Mouse (Mus musculus) intestine, postnatal 0 days (tissue): Measurements from ENCODE around the gene Hipk1. TPM values are rescaled to one million over a fixed set of nuclear protein-coding genes. Genes with fewer than 3 reads are reported as not detected.
"Not testable (repeated sequence)": the region's sequence is repeated elsewhere in the genome, so short reads cannot be mapped to it uniquely, and the experiment has no call there.

ENCODE experiments used
- ATAC-seq: fragments of 200-750 bp; cut with Nextera tagmentation; 2 replicates; pipeline ENCODE4 v1.8.0; 2017; ENCODE audit warnings: mild to moderate bottlenecking, moderate TSS enrichment, moderate library complexity
- H3K27ac ChIP-seq: fragments of 300-500 bp; sonication (generic); 2 replicates; pipeline ENCODE4 v1.5.1; 2014; ENCODE audit warnings: mild to moderate bottlenecking, low read depth, low read length, moderate library complexity
- H3K27me3 ChIP-seq: fragments of 300-500 bp; sonication (generic); replicated peaks from 2 replicates; pipeline ENCODE4 v1.6.1; 2014; ENCODE audit warnings: low read length, mixed read lengths; ENCODE audit not compliant: control insufficient read depth, insufficient read depth
- H3K36me3 ChIP-seq: fragments of 300-500 bp; sonication (generic); 2 replicates; pipeline ENCODE4 v1.6.1; 2014; ENCODE audit warnings: mild to moderate bottlenecking, moderate library complexity; ENCODE audit not compliant: control insufficient read depth, insufficient read depth
- H3K4me1 ChIP-seq: fragments of 300-500 bp; sonication (generic); replicated peaks from 2 replicates; pipeline ENCODE4 v1.6.1; 2014; ENCODE audit warnings: antibody characterized with exemption, low read length, mixed read lengths; ENCODE audit not compliant: control insufficient read depth, insufficient read depth
- H3K4me2 ChIP-seq: fragments of 300-500 bp; sonication (generic); replicated peaks from 2 replicates; pipeline ENCODE4 v1.6.1; 2014; ENCODE audit warnings: low read depth, mild to moderate bottlenecking, moderate library complexity
- H3K4me3 ChIP-seq: fragments of 300-500 bp; sonication (generic); 2 replicates; pipeline ENCODE4 v1.5.1; 2014; ENCODE audit warnings: low read depth, low read length
- H3K9ac ChIP-seq: fragments of 300-500 bp; sonication (generic); 2 replicates; pipeline ENCODE4 v1.6.1; 2014; ENCODE audit warnings: mild to moderate bottlenecking, low read depth, low read length
- H3K9me3 ChIP-seq: fragments of 300-500 bp; sonication (generic); 2 replicates; pipeline ENCODE4 v1.6.1; 2016; ENCODE audit warnings: mixed run types; ENCODE audit not compliant: control insufficient read depth
- CTCF ChIP-seq: sonication (generic); IDR thresholded peaks from 2 replicates; pipeline ENCODE4 v1.5.1; 2016; ENCODE audit warnings: low read depth, mild to moderate bottlenecking, control low read depth, antibody characterized with exemption, moderate library complexity
- WGBS: fragments of 180-500 bp; shearing (Covaris S2); extraction: QIAGEN DNeasy Blood & Tissue Kit; methylation state at CpG from one replicate; pipeline ENCODE4 v1.1.7; 2014; 5-methylcytosine and 5-hydroxymethylcytosine counted together
- polyA plus RNA-seq: library from polyadenylated mRNA; unstranded; fragments of >200 nt; fragmentation: Nextera tagmentation; extraction: Ambion mirVana; gene quantifications from 2 replicates; pipeline ENCODE4 v1.2.1, GENCODE M21; 2015

Hipk1 gene
- polyA plus RNA-seq, 1 experiment from 2014 or later: 6.6 TPM

- no peak overlapping the region for H3K9ac ChIP-seq
- H3K4me3 ChIP-seq: no peak overlapping the region
- TF ChIP-seq CTCF: no peak
- no peaks in the 10 kb centered on the region for H3K9me3 ChIP-seq
- peak; percentile 96 for ATAC-seq
- no peak overlapping the region for H3K4me2 ChIP-seq
- H3K4me1 ChIP-seq: 0 out of 2 replicates have a peak, but pooled peaks cover 2% of the 10 kb centered on the region
- peak overlapping the region; percentile 75 for H3K27ac ChIP-seq
- 31% methylated on average over 10 of the region's 10 CpGs for WGBS
- no peaks in the 10 kb centered on the region for H3K27me3 ChIP-seq
- peaks cover 18% of the 10 kb centered on the region for H3K36me3 ChIP-seq
These were observed 10.5 kb upstream of the Hipk1 start for GRCm38 (mm10) chr3:103801631-103802531.

GRCm38 (mm10) chr3:103799507-103799906 lies 8.1 kb upstream of the Hipk1 start:
- H3K9me3 ChIP-seq: no peaks in the 10 kb centered on the region
- no peak overlapping the region for H3K4me3 ChIP-seq
- H3K4me1 ChIP-seq: 0 out of 2 replicates have a peak, but pooled peaks cover 2% of the 10 kb centered on the region
- H3K36me3 ChIP-seq: peaks cover 14% of the 10 kb centered on the region
- H3K4me2 ChIP-seq: no peak overlapping the region
- H3K9ac ChIP-seq: no peak overlapping the region
- TF ChIP-seq CTCF: no peak
- no peak for ATAC-seq
- WGBS: 63% methylated on average over 2 of the region's 2 CpGs
- no peak overlapping the region for H3K27ac ChIP-seq
- H3K27me3 ChIP-seq: no peaks in the 10 kb centered on the region

GRCm38 (mm10) chr3:103796389-103796788 lies 5.0 kb upstream of the Hipk1 start:
- H3K4me2 ChIP-seq: no peak overlapping the region
- no peak overlapping the region for H3K27ac ChIP-seq
- H3K4me3 ChIP-seq: no peak overlapping the region
- H3K9ac ChIP-seq: no peak overlapping the region
- no peaks in the 10 kb centered on the region for H3K9me3 ChIP-seq
- H3K4me1 ChIP-seq: peaks cover 4% of the 10 kb centered on the region; the same call in 1 of the 2 replicates
- no peak for ATAC-seq
- H3K27me3 ChIP-seq: no peaks in the 10 kb centered on the region
- TF ChIP-seq CTCF: no peak
- 51% methylated on average over 2 of the region's 2 CpGs for WGBS
- H3K36me3 ChIP-seq: no peaks in the 10 kb centered on the region

- H3K27me3 ChIP-seq: no peaks in the 10 kb centered on the region
- no peak overlapping the region for H3K4me3 ChIP-seq
- no peak overlapping the region for H3K27ac ChIP-seq
- peaks cover 4% of the 10 kb centered on the region for H3K4me1 ChIP-seq
- WGBS: 73% methylated on average over 1 of the region's 1 CpGs
- H3K36me3 ChIP-seq: no peaks in the 10 kb centered on the region
- no peak overlapping the region for H3K9ac ChIP-seq
- no peak for TF ChIP-seq CTCF
- H3K9me3 ChIP-seq: no peaks in the 10 kb centered on the region
- H3K4me2 ChIP-seq: no peak overlapping the region
- no peak for ATAC-seq
These were observed 1.2 kb upstream of the Hipk1 start for GRCm38 (mm10) chr3:103792566-103792965.

GRCm38 (mm10) chr3:103792111-103792406 lies 696 bp upstream of the Hipk1 start:
- 84% methylated on average over 5 of the region's 5 CpGs for WGBS
- not testable (repeated sequence) for H3K27me3 ChIP-seq, H3K9ac ChIP-seq, H3K4me1 ChIP-seq, H3K4me3 ChIP-seq, H3K9me3 ChIP-seq, H3K36me3 ChIP-seq, ATAC-seq
- H3K4me2 ChIP-seq: peak overlapping the region; percentile 76; the same call in 1 of the 2 replicates
- 0 out of 2 replicates have a peak overlapping the region, but pooled peaks have one; percentile 8 for H3K27ac ChIP-seq

GRCm38 (mm10) chr3:103790346-103791145 lies 817 bp downstream of the Hipk1 start:
- Histone ChIP-seq H3K4me1 (peaks cover 4% of the 10 kb centered on the region), H3K27ac (peak overlapping the region; percentile 86), H3K9ac (peak overlapping the region; percentile 87), H3K4me2 (peak overlapping the region; percentile 76), H3K4me3 (peak overlapping the region; percentile 82), H3K36me3 (no peaks in the 10 kb centered on the region), H3K27me3 (no peaks in the 10 kb centered on the region), H3K9me3 (no peaks in the 10 kb centered on the region)
- peak; percentile 66 for ATAC-seq
- WGBS: under 1% methylated on average over 40 of the region's 61 CpGs
- TF ChIP-seq CTCF: 0 out of 2 replicates have a peak, but pooled peaks have one; percentile 23
